Mouse (Mus musculus): ENCODE data around the gene Stxbp5l. TPM values are rescaled to one million over a fixed set of nuclear protein-coding genes. Genes with fewer than 3 reads are reported as not detected.
"Not testable (repeated sequence)": the region's sequence is repeated elsewhere in the genome, so short reads cannot be mapped to it uniquely, and the experiment has no call there.

Stxbp5l gene
- polyA plus RNA-seq, 1 experiment from 2014 or later: 0.39 TPM

DNA sequence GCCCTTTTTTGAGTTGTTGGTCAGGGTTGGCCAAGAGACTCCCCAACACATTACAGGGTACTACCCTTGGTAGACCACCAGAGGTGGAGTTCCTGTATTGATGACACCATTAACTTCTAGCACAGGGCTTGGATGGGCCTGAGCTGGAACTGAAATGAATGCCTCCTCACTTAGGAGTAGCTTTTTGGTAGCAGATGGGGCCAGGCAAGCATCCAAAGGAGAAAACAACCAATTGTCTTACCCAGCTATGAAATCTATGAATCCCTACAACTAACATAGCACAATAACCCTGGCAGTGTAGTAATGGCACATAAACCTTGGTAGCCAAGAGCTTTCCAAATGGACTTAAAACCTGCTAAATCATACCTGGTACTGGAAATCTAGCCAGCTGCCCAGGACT is 111.1 kb downstream of the Stxbp5l start:
- Histone ChIP-seq H3K27ac (no peak overlapping the region), H3K4me2 (no peak overlapping the region)
- ATAC-seq (ENCODE audit: insufficient number of reproducible peaks, insufficient read depth, low FRiP score, low TSS enrichment, low read depth): no peak

DNA sequence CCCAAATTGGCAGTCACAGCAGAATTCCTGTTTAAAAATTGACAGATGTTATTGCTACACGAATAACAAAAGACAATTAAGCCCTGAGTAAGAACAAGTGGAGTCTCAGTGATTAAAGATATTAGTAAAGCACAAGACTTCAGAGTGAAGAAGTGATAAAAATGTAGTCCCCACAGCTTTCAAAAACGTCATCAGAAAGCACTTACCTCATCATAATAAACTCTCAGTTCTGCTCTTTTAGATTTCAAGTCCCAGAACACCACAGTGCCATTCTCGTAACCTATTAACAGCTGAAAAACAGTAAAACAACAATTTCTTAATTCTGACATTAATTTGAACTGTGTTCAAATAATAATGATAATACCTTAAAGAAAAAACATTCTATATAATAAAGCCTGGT is 123.1 kb downstream of the Stxbp5l start:
- Histone ChIP-seq H3K4me1 (no peaks in the 10 kb centered on the region), H3K27ac (no peak overlapping the region), H3K9me3 (no peaks in the 10 kb centered on the region), H3K36me3 (no peaks in the 10 kb centered on the region), H3K4me3 (no peak overlapping the region), H3K4me2 (no peak overlapping the region), H3K27me3 (no peaks in the 10 kb centered on the region), H3K9ac (no peak overlapping the region)
- ATAC-seq (ENCODE audit: insufficient number of reproducible peaks, insufficient read depth, low FRiP score, low TSS enrichment, low read depth): no peak
- WGBS: 59% methylated on average over 3 of the region's 3 CpGs

More for the DNA sequence above, 111.1 kb downstream of the Stxbp5l start:
- Histone ChIP-seq H3K4me1 (no peaks in the 10 kb centered on the region), H3K27me3 (no peaks in the 10 kb centered on the region), H3K4me3 (no peak overlapping the region), H3K36me3 (no peaks in the 10 kb centered on the region), H3K9me3 (no peaks in the 10 kb centered on the region), H3K9ac (no peak overlapping the region)

DNA sequence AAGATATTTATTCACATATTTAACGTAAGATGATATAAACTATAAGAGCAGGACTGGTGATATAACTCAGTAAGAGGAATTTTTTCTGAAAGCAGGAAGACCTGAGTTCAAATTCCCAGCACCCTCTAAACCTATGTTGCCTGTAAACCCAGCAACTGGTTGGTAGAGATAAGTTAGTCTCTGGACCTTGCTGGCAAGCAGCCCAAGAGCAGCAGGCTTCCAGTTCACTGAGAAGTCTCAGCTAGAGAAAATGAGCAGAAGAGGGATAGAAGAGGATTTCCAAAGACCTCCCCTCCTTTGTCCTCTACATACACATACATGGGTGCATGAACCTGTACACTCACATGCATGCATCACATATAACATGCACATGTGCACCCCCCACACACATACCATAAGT is 165.6 kb downstream of the Stxbp5l start:
- no peak for ATAC-seq (ENCODE audit: insufficient number of reproducible peaks, insufficient read depth, low FRiP score, low TSS enrichment, low read depth)
- no peaks in the 10 kb centered on the region for H3K9me3 ChIP-seq
- H3K9ac ChIP-seq: no peak overlapping the region
- no peak overlapping the region for H3K27ac ChIP-seq
- no peaks in the 10 kb centered on the region for H3K4me1 ChIP-seq
- H3K4me3 ChIP-seq: no peak overlapping the region
- no peaks in the 10 kb centered on the region for H3K27me3 ChIP-seq
- 93% methylated on average over 1 of the region's 1 CpGs for WGBS
- H3K36me3 ChIP-seq: no peaks in the 10 kb centered on the region
- no peak overlapping the region for H3K4me2 ChIP-seq

DNA sequence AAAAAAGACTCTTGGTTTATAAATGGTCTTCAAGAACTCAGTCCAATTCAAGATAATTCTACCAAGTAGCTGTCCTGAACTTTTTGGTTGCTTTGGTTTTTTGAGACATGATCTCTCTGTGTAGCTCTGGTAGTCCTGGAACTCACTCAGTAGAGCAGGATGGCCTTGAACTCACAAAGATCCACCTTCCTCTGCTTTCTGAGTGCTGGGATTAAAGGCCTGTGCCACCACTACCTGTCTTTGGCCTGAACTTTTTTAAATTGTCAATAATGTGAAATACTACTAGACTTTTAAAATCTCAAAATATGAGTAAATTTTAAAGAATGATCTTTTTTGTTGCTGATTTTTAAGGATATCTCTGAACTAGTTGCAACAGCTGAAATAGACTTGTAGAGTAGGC is 176.0 kb downstream of the Stxbp5l start:
- ATAC-seq (ENCODE audit: insufficient number of reproducible peaks, insufficient read depth, low FRiP score, low TSS enrichment, low read depth): no peak
- H3K36me3 ChIP-seq: no peaks in the 10 kb centered on the region
- no peak overlapping the region for H3K4me3 ChIP-seq
- H3K4me2 ChIP-seq: no peak overlapping the region
- H3K27ac ChIP-seq: no peak overlapping the region
- no peaks in the 10 kb centered on the region for H3K27me3 ChIP-seq
- no peaks in the 10 kb centered on the region for H3K9me3 ChIP-seq
- H3K9ac ChIP-seq: no peak overlapping the region
- H3K4me1 ChIP-seq: no peaks in the 10 kb centered on the region

DNA sequence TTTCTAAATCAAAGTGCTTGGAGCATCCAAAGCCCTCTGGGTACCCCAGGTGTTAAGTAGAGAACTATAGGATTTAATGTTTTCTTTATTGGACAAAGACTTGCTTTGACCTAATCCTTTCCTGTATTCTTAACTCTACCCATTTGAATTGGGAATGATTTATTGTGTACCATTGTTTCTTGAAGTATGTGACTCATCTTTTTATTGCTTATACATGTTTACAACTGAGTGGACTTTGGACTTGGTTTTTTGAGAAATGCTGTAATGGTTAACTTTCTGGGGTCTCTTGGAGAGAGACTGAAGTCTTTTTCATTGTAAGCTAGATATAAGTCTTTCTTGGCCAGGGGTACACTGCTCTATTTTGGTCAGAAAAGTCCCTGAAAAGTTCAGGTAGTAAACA is 190.6 kb downstream of the Stxbp5l start:
- Histone ChIP-seq H3K9ac (no peak overlapping the region), H3K27ac (no peak overlapping the region), H3K4me1 (no peaks in the 10 kb centered on the region), H3K9me3 (no peaks in the 10 kb centered on the region), H3K27me3 (no peaks in the 10 kb centered on the region), H3K4me3 (no peak overlapping the region), H3K4me2 (no peak overlapping the region), H3K36me3 (no peaks in the 10 kb centered on the region)
- ATAC-seq (ENCODE audit: insufficient number of reproducible peaks, insufficient read depth, low FRiP score, low TSS enrichment, low read depth): no peak

DNA sequence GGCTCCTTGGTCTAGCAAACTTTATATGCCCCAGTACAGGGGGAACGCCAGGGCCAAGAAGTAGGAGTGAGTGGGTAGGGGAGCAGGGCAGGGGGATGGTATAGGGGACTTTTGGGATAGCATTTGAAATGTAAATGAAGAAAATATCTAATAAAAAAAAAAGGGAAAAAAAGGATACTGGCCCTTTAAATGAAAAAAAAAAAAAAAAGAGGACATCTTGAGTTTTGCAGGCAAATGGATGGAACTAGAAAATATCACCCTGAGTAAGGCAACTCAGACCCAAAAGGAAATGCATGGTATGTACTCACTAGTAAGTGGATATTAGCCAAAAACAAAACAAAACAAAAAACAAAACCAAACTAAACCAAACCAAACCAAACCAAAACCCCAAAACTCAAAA is 259.6 kb downstream of the Stxbp5l start:
- not testable (repeated sequence) for H3K36me3 ChIP-seq; H3K9ac ChIP-seq; H3K9me3 ChIP-seq; ATAC-seq (ENCODE audit: insufficient number of reproducible peaks, insufficient read depth, low FRiP score, low TSS enrichment, low read depth); H3K27me3 ChIP-seq; H3K4me1 ChIP-seq; H3K4me3 ChIP-seq; H3K4me2 ChIP-seq; H3K27ac ChIP-seq
- WGBS: 83% methylated on average over 1 of the region's 1 CpGs

DNA sequence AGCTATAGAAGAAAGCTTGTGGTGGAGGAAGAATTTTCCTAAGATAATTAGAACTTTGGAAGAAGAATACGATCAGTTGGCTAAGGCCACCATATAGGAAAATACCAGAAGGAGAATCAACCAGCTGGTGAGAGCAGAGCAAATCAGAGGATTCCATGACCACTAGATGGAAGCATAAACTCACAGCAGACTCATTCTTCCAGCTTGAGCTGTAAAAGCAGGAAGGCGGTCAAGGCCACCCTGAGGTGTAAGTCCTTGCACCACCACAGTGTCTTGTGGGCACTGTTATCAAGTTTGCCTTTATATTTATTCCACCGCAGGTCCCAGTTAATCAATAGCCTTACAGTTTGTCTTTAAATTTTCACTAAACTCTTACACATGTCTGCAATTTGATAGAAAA is 275.5 kb downstream of the Stxbp5l start:
- H3K36me3 ChIP-seq: no peaks in the 10 kb centered on the region
- no peaks in the 10 kb centered on the region for H3K27me3 ChIP-seq
- ATAC-seq (ENCODE audit: insufficient number of reproducible peaks, insufficient read depth, low FRiP score, low TSS enrichment, low read depth): 0 out of 2 replicates have a peak, but pooled peaks have one; percentile 37
- no peak overlapping the region for H3K4me2 ChIP-seq
- no peak overlapping the region for H3K9ac ChIP-seq
- no peak overlapping the region for H3K4me3 ChIP-seq
- H3K4me1 ChIP-seq: no peaks in the 10 kb centered on the region
- 27% methylated on average over 3 of the region's 3 CpGs for WGBS
- H3K9me3 ChIP-seq: no peaks in the 10 kb centered on the region
- no peak overlapping the region for H3K27ac ChIP-seq

DNA sequence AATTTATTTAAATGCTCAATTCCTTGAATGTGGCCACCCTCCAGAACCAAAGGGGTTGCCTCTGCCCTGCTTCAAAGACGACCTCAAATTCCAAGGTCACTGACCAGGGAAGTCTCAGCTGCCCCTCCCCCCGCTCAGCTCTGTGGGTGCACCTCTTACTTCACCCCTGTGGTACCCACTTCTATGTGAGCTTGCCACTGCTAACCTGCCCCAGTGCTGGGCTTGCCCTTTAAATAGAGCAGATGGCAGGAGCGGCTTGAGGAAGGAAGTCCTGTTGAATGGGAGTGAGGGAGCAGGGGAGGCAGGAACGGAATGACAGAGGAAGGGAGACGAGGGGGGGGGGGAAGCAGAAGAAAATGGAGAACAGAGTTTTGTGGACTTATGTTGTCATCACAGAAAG is 276.0 kb downstream of the Stxbp5l start:
- no peak overlapping the region for H3K9ac ChIP-seq
- no peak overlapping the region for H3K27ac ChIP-seq
- no peaks in the 10 kb centered on the region for H3K9me3 ChIP-seq
- no peak for ATAC-seq (ENCODE audit: insufficient number of reproducible peaks, insufficient read depth, low FRiP score, low TSS enrichment, low read depth)
- H3K36me3 ChIP-seq: no peaks in the 10 kb centered on the region
- 13% methylated on average over 5 of the region's 5 CpGs for WGBS
- H3K4me2 ChIP-seq: no peak overlapping the region
- no peaks in the 10 kb centered on the region for H3K27me3 ChIP-seq
- H3K4me3 ChIP-seq: no peak overlapping the region
- H3K4me1 ChIP-seq: no peaks in the 10 kb centered on the region

DNA sequence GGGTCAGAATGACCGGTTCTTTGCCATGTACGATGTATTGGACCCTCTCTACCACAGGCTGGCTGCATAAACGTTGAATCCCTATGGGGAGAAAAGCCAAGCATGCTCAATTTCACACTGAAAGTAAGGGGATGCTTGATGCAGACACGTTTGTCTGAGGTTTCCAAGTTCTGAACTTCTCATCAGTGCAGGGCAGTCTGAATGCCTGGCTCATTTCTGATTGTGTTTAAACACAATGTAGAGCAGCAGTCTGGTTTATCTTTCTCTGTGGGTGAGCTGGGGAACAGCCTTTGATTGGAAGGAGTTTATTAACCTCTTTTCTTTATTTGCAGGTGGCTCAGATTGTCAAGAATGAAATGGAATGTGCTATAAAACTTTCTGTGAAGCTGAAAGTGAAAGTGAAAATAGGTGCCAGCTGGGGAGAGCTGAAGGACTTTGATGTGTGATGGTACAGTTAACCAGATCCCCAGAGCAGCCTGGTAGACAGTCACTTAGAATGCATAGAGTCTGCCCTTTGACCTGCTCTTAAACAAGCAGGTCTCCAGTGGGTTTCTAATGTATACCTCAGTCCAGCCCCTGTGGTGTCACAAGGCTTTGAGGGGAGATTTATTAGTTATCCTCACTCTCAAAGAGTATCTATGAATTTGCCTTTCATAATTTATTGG is 290.5 kb downstream of the Stxbp5l start:
- no peak overlapping the region for H3K4me2 ChIP-seq
- peaks cover 34% of the 10 kb centered on the region for H3K36me3 ChIP-seq
- H3K27ac ChIP-seq: no peak overlapping the region
- no peak overlapping the region for H3K4me3 ChIP-seq
- H3K9me3 ChIP-seq: no peaks in the 10 kb centered on the region
- H3K27me3 ChIP-seq: no peaks in the 10 kb centered on the region
- WGBS: 83% methylated on average over 4 of the region's 4 CpGs
- no peak for ATAC-seq (ENCODE audit: insufficient number of reproducible peaks, insufficient read depth, low FRiP score, low TSS enrichment, low read depth)
- no peak overlapping the region for H3K9ac ChIP-seq
- H3K4me1 ChIP-seq: no peaks in the 10 kb centered on the region

DNA sequence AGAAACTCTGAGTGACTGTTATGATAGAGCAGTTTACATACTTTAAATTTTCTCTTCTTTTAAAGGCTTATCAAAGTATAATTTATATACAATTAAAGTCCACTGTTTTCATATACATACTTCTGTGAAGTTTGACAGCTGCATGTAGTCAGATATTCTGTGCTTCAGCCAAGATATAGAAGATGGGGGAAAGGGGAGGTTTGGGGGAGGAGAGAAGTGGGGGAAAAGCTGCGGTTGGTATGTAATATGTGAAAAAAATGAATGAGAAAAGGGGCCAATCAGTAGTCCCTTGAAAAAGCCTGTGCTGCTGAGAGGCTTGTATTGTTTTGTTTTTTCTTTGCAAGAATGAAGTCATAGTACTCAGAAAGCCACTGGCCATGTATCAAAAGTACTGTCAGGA is 295.1 kb downstream of the Stxbp5l start:
- H3K4me3 ChIP-seq: no peak overlapping the region
- no peak for ATAC-seq (ENCODE audit: insufficient number of reproducible peaks, insufficient read depth, low FRiP score, low TSS enrichment, low read depth)
- H3K9me3 ChIP-seq: no peaks in the 10 kb centered on the region
- H3K4me2 ChIP-seq: no peak overlapping the region
- H3K27me3 ChIP-seq: no peaks in the 10 kb centered on the region
- no peak overlapping the region for H3K27ac ChIP-seq
- no peaks in the 10 kb centered on the region for H3K4me1 ChIP-seq
- peaks cover 44% of the 10 kb centered on the region for H3K36me3 ChIP-seq
- no peak overlapping the region for H3K9ac ChIP-seq
- WGBS: 70% methylated on average over 1 of the region's 1 CpGs

DNA sequence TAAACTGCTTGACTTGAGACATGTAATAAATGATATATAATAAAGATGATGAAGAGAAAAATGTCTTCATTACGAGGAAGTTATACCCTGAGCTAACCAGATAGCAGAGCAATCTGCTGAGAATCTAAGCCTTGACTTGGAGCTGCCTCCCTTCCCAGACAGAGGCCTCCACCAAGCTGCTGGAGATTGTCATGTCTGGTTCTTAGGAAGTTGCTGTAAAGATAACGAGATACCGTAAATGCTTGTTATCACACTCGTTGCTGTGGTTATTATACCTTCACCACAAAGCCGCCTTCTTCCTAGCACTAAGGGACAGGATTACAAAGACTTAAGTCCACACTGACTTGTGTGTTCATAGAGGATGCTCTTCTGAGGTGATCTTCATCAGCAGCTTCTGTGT is 312.4 kb downstream of the Stxbp5l start:
- no peak overlapping the region for H3K4me3 ChIP-seq
- 92% methylated on average over 5 of the region's 5 CpGs for WGBS
- no peak overlapping the region for H3K4me2 ChIP-seq

More for the DNA sequence above, 312.4 kb downstream of the Stxbp5l start:
- H3K9ac ChIP-seq: no peak overlapping the region
- ATAC-seq (ENCODE audit: insufficient number of reproducible peaks, insufficient read depth, low FRiP score, low TSS enrichment, low read depth): no peak
- no peaks in the 10 kb centered on the region for H3K27me3 ChIP-seq
- H3K4me1 ChIP-seq: no peaks in the 10 kb centered on the region
- H3K36me3 ChIP-seq: peaks cover 34% of the 10 kb centered on the region
- H3K9me3 ChIP-seq: no peaks in the 10 kb centered on the region
- H3K27ac ChIP-seq: no peak overlapping the region

Measured in embryonic facial prominence, embryonic 13.5 days (tissue).